Mouse (Mus musculus): ENCODE data around the gene Zfp553. TPM values are rescaled to one million over a fixed set of nuclear protein-coding genes. Genes with fewer than 3 reads are reported as not detected.
"Not testable (repeated sequence)": the region's sequence is repeated elsewhere in the genome, so short reads cannot be mapped to it uniquely, and the experiment has no call there.

The Zfp553 gene
- total RNA-seq, 2 experiments from 2014 or later, result 4.2 to 4.6 TPM

- no peak for DNase-seq (ENCODE audit: low spot score)
Observed at GRCm38 (mm10) chr7:127231826-127232621, 837 bp upstream of the Zfp553 start.

- DNase-seq (ENCODE audit: low spot score), result no peak
Observed at GRCm38 (mm10) chr7:127233368-127233749, 498 bp downstream of the Zfp553 start.

GRCm38 (mm10) chr7:127233765-127234164 is 904 bp downstream of the Zfp553 start:
- no peak for DNase-seq (ENCODE audit: low spot score)

GRCm38 (mm10) chr7:127234777-127235176 is 1.9 kb downstream of the Zfp553 start:
- no peak for DNase-seq (ENCODE audit: low spot score)

GRCm38 (mm10) chr7:127243361-127243867 is 10.6 kb downstream of the Zfp553 start:
- no peak for DNase-seq (ENCODE audit: low spot score)

- peak; percentile 94 for DNase-seq (ENCODE audit: low spot score)
Observed at GRCm38 (mm10) chr7:127243870-127244657, 11.2 kb downstream of the Zfp553 start, which contains the start of gene Zfp771. Gene Zfp771 (plus strand): TSS chr7:127244274.

GRCm38 (mm10) chr7:127244658-127245510 is 12.0 kb downstream of the Zfp553 start:
- DNase-seq (ENCODE audit: low spot score), result no peak

GRCm38 (mm10) chr7:127250511-127250910 is 17.6 kb downstream of the Zfp553 start:
- not testable (repeated sequence) for DNase-seq (ENCODE audit: low spot score)

- DNase-seq (ENCODE audit: low spot score), result no peak
Observed at GRCm38 (mm10) chr7:127252414-127252813, 19.6 kb downstream of the Zfp553 start.

- no peak for DNase-seq (ENCODE audit: low spot score)
Observed at GRCm38 (mm10) chr7:127253341-127253740, 20.5 kb downstream of the Zfp553 start.

GRCm38 (mm10) chr7:127253821-127254769 is 21.2 kb downstream of the Zfp553 start:
- peak; percentile 95 for DNase-seq (ENCODE audit: low spot score)

- no peak for DNase-seq (ENCODE audit: low spot score)
Observed at GRCm38 (mm10) chr7:127255008-127255407, 22.1 kb downstream of the Zfp553 start.

GRCm38 (mm10) chr7:127255965-127256364 is 23.1 kb downstream of the Zfp553 start:
- DNase-seq (ENCODE audit: low spot score), result no peak

GRCm38 (mm10) chr7:127256518-127256917 is 23.7 kb downstream of the Zfp553 start:
- DNase-seq (ENCODE audit: low spot score), result no peak

GRCm38 (mm10) chr7:127259186-127259905 is 26.5 kb downstream of the Zfp553 start:
- DNase-seq (ENCODE audit: low spot score), result no peak

GRCm38 (mm10) chr7:127260309-127261111 is 27.6 kb downstream of the Zfp553 start, which contains the start of gene Dctpp1:
Gene Dctpp1 (minus strand): TSS chr7:127260709.
- DNase-seq (ENCODE audit: low spot score), result peak; percentile 98

GRCm38 (mm10) chr7:127262218-127262961 is 29.5 kb downstream of the Zfp553 start:
- no peak for DNase-seq (ENCODE audit: low spot score)

- no peak for DNase-seq (ENCODE audit: low spot score)
Observed at GRCm38 (mm10) chr7:127263526-127263925, 30.7 kb downstream of the Zfp553 start.

Data from gastrocnemius, adult 18-20 months (tissue).